Mouse (Mus musculus): Measurements from ENCODE around the gene Baiap2l1. TPM values are rescaled to one million over a fixed set of nuclear protein-coding genes. Genes with fewer than 3 reads are reported as not detected.

Baiap2l1 gene
- polyA plus RNA-seq, 1 experiment from 2014 or later = 1.5 TPM

DNA sequence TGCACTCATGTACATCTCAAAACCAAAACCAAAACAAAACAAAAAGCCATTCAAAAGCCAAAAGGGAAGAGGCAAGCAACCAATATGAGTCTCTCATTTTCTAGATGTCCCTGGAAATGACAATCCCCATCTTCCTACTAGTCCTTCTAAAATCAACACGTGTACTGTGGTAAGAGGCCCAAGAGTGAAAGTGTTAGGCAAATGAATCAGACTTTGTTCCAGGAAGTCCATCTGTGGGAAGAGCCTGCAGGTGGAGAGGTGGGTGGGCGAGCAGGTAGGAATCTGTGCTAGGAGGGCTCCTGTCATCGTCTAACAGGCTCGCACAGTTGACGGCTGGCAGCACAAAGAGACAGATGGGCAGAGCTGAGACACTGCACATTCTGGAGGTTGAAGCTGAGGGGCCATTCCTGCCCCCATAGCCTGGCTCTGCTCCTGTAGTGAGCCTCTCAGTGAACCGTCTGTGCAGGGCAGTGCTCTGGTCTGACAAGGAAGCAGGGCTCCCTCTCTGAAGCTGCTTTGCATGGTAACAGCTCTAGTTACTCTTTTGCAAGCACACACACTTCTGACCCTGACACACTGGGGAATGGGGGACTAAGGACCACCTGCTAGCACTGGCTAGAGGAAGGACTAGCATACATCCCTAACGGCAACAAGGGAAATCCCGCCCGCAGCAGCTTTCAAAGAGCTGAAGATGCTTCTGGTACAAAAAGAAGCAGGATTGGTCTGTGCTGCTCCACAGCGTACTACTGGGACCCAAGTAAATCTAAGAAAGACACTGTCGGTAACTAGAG lies 75.2 kb downstream of the Baiap2l1 start:
- 86% methylated on average over 11 of the region's 11 CpGs for WGBS
- Histone ChIP-seq H3K4me1 (no peaks in the 10 kb centered on the region), H3K9ac (replicated peaks) (no peak overlapping the region), H3K4me2 (no peak overlapping the region), H3K9me3 (replicated peaks) (no peaks in the 10 kb centered on the region), H3K27ac (replicated peaks) (no peak overlapping the region), H3K36me3 (no peaks in the 10 kb centered on the region), H3K27me3 (replicated peaks) (no peaks in the 10 kb centered on the region), H3K4me3 (replicated peaks) (no peak overlapping the region)
- ATAC-seq (ENCODE audit: low FRiP score) = no peak

DNA sequence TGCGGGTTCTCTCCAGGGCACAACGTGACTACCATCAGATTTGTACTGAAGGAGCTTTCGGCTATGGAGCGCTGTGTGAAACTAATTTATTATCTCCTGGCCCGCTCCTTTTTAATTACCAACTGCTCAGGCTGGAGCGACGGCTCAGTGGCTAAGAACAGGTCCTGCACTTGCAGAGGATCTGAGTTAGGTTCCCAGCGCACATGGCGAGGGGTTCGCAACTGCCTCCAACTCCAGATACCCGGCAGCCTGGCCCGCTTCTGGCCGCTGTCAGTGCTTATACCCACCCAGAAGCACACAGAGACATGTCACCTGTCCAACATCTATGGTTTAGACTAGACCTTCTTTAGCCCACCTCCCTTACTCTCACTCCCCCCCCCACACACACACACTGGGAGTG lies 78.0 kb downstream of the Baiap2l1 start:
- no peak overlapping the region for H3K9ac ChIP-seq (replicated peaks)
- H3K4me1 ChIP-seq = 0 out of 2 replicates have a peak, but pooled peaks cover 2% of the 10 kb centered on the region
- no peak overlapping the region for H3K27ac ChIP-seq (replicated peaks)
- H3K27me3 ChIP-seq (replicated peaks) = no peaks in the 10 kb centered on the region
- no peaks in the 10 kb centered on the region for H3K9me3 ChIP-seq (replicated peaks)
- no peak overlapping the region for H3K4me3 ChIP-seq (replicated peaks)
- 86% methylated on average over 13 of the region's 13 CpGs for WGBS
- no peak for ATAC-seq (ENCODE audit: low FRiP score)
- H3K4me2 ChIP-seq = no peak overlapping the region
- no peaks in the 10 kb centered on the region for H3K36me3 ChIP-seq

DNA sequence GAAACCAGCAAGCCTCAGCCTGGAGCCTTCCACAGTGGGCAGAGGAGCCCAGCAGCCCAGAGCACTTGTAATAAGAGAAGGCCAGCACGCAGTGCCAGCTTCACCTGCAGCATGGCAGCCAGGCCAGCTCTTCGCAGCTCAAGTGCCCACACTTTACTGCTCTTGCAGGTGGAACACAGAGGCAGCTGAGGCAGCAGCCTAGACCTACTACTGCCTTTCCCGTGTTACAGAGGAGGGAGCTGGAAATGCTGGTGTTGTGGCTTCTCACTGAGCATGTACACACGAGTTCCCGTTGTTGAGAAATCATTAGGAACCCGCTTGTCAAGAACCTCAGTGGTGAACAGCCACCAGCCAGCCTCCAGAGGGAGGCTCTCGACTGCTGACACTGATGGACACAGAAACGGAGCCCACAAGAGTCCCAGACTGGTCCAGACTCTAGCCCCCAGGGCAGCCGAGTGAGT lies 78.8 kb downstream of the Baiap2l1 start:
- Histone ChIP-seq H3K36me3 (no peaks in the 10 kb centered on the region), H3K4me3 (replicated peaks) (no peak overlapping the region), H3K4me2 (no peak overlapping the region), H3K27me3 (replicated peaks) (no peaks in the 10 kb centered on the region), H3K9ac (replicated peaks) (no peak overlapping the region), H3K27ac (replicated peaks) (no peak overlapping the region), H3K4me1 (0 out of 2 replicates have a peak, but pooled peaks cover 6% of the 10 kb centered on the region), H3K9me3 (replicated peaks) (no peaks in the 10 kb centered on the region)
- ATAC-seq (ENCODE audit: low FRiP score) = no peak
- 84% methylated on average over 9 of the region's 9 CpGs for WGBS

DNA sequence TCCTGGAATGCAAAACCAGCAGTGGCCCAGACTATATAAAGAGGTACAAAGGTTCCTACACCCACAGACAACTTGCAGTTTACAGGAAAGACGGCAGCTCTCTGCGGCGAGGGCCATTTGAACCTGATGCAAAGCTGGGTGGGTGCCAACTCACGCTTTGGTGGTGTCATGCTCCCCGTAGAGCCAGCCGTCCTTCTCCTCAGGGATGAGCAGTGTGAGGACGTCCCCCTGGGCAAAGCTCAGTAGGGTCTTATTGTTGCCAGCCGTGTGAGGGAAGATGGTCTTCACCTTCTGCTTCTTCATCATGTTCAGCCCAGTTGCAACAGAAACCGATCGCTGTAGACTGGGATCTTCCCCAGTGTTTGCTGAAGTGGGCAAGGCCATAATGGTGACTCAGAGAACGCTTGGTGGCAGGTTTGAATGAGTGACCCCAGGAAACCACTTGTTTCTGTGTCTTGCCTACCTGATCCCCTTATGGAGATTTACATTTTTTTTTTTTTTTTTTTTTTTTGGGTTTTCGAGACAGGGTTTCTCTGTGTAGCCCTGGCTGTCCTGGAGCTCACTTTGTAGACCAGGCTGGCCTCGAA lies 79.4 kb downstream of the Baiap2l1 start:
- no peak for ATAC-seq (ENCODE audit: low FRiP score)
- Histone ChIP-seq H3K4me1 (0 out of 2 replicates have a peak, but pooled peaks cover 6% of the 10 kb centered on the region), H3K9ac (replicated peaks) (no peak overlapping the region), H3K4me2 (no peak overlapping the region), H3K9me3 (replicated peaks) (no peaks in the 10 kb centered on the region), H3K27ac (replicated peaks) (no peak overlapping the region), H3K27me3 (replicated peaks) (no peaks in the 10 kb centered on the region), H3K4me3 (replicated peaks) (no peak overlapping the region), H3K36me3 (no peaks in the 10 kb centered on the region)
- 89% methylated on average over 12 of the region's 13 CpGs for WGBS

DNA sequence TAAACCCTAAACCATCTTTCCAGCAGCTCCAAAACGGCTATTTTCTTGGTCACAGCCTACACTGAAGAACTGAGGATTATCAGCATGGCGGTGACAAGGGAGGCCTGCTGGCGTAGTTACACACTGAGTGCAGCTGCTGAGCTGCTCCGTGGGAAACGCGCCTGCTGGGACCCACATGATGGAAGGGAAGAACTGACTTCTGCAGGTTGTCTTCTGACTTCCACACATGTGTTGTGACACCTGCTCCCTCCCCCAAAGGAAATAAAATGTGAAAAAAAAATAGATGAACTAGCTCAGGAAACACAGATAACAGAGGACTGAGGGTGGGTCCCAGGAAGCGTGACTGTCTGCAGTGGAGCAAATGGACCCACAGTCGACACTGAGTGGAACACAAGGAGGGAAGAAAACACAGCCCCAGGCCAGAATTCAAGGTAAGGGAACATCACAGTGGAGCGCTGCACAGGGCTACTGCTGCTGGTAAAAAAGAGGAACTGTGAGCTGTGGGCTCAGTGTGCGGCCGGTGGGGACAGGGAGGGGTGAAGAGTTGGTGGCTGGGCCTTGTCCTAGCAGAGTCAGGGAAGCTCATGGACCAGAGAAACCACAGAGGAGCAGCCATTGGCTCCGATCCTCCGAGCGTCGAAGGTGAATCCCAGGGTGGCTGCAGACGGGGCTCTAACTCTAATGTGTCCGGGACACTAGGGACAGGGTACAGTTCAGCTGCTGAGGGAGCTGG lies 80.8 kb downstream of the Baiap2l1 start:
- H3K9me3 ChIP-seq (replicated peaks) = no peaks in the 10 kb centered on the region
- H3K4me1 ChIP-seq = 0 out of 2 replicates have a peak, but pooled peaks cover 6% of the 10 kb centered on the region
- no peak overlapping the region for H3K9ac ChIP-seq (replicated peaks)
- no peaks in the 10 kb centered on the region for H3K27me3 ChIP-seq (replicated peaks)
- no peaks in the 10 kb centered on the region for H3K36me3 ChIP-seq
- WGBS = 77% methylated on average over 17 of the region's 17 CpGs
- H3K27ac ChIP-seq (replicated peaks) = no peak overlapping the region
- no peak overlapping the region for H3K4me2 ChIP-seq
- H3K4me3 ChIP-seq (replicated peaks) = no peak overlapping the region
- ATAC-seq (ENCODE audit: low FRiP score) = no peak

DNA sequence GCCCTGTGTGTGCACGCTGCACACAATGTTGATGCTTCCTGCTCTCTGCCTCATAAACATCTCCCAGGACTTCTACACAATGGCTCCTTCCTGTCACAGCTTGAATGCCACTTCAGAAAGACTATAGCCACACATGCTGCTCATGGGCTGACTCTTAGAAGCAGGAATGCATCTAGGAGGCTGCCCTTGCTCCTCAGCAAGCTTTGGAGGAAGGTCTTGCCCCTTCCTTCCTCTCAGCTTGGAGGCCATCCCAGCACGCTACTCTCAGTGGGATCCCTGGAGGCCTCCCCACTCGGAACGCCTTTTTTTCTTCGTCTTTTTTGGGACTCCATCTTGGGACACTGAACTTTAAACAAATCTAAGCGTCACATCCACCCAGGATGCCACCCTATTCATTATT lies 83.0 kb downstream of the Baiap2l1 start:
- Histone ChIP-seq H3K36me3 (no peaks in the 10 kb centered on the region), H3K27me3 (replicated peaks) (no peaks in the 10 kb centered on the region), H3K9me3 (replicated peaks) (no peaks in the 10 kb centered on the region), H3K9ac (replicated peaks) (no peak overlapping the region), H3K4me2 (no peak overlapping the region), H3K4me3 (replicated peaks) (no peak overlapping the region), H3K27ac (replicated peaks) (no peak overlapping the region), H3K4me1 (0 out of 2 replicates have a peak, but pooled peaks cover 6% of the 10 kb centered on the region)
- WGBS = 54% methylated on average over 6 of the region's 6 CpGs
- no peak for ATAC-seq (ENCODE audit: low FRiP score)

DNA sequence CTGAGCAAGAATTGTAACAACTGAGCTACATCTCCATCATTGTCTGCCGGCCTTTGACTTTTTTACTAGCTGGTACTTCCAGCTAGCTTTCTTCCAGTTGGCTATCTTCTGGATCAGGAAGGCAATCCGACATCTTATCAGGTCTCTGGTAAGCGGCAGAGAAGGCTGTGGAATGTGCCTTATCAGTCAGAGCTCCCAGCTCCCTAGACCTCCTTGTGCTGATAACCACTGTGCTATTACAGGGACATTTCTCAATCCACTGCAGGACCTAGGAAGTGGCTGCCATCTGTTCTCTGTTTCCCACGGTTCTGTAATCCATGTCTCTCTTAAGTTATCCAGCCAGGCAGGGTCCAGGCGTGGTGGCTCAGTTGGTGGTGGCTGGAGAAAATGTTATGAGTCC lies 86.1 kb downstream of the Baiap2l1 start:
- no peaks in the 10 kb centered on the region for H3K9me3 ChIP-seq (replicated peaks)
- no peaks in the 10 kb centered on the region for H3K27me3 ChIP-seq (replicated peaks)
- H3K4me1 ChIP-seq = 0 out of 2 replicates have a peak, but pooled peaks cover 6% of the 10 kb centered on the region
- 82% methylated on average over 5 of the region's 5 CpGs for WGBS
- no peak overlapping the region for H3K4me2 ChIP-seq
- peaks cover 3% of the 10 kb centered on the region; the same call in 1 of the 2 replicates for H3K36me3 ChIP-seq
- no peak for ATAC-seq (ENCODE audit: low FRiP score)
- no peak overlapping the region for H3K27ac ChIP-seq (replicated peaks)
- no peak overlapping the region for H3K9ac ChIP-seq (replicated peaks)
- H3K4me3 ChIP-seq (replicated peaks) = no peak overlapping the region

DNA sequence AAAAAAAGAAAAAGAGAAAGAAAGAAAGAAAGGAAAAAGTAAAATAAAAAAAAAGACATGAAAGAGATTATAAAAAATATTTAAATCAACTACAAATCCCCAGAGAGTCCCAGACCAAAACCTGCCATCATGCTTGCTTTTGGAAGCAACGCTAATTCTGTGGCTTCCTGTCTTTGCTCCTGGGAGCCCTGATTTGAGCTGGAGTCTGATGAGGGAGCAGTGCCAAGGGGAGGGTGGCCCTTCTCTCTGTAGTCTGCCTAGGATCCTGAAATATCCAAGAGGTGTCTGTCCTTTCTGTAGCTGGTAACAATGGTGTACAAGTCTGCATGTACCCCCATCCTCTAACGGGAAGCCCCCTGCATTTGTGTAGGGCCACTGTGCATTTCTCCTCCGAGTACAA lies 86.8 kb downstream of the Baiap2l1 start:
- 78% methylated on average over 3 of the region's 3 CpGs for WGBS
- Histone ChIP-seq H3K27ac (replicated peaks) (no peak overlapping the region), H3K4me2 (no peak overlapping the region), H3K4me1 (0 out of 2 replicates have a peak, but pooled peaks cover 6% of the 10 kb centered on the region), H3K9me3 (replicated peaks) (no peaks in the 10 kb centered on the region), H3K36me3 (peaks cover 9% of the 10 kb centered on the region), H3K27me3 (replicated peaks) (no peaks in the 10 kb centered on the region), H3K9ac (replicated peaks) (no peak overlapping the region), H3K4me3 (replicated peaks) (no peak overlapping the region)
- ATAC-seq (ENCODE audit: low FRiP score) = no peak

DNA sequence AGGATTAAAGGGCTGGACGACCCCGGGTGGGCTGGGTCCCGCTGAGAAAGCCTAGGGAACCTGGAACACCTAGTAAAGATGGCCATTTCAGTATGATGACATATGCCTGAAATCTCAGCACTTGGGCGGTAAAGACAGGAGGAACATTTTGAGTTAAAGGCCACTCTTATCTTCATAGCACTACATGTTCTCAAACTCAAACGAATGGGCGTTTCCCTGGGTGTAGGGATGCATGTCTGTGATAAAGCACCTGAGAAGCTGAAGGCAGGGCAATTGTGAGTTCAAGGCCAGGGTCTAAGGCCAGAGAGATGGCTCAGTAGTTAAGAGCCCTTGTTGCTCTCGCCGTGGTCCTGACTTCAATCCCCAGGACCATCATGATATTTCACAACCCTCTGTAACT lies 87.5 kb downstream of the Baiap2l1 start:
- no peak overlapping the region for H3K4me2 ChIP-seq
- ATAC-seq (ENCODE audit: low FRiP score) = no peak
- no peaks in the 10 kb centered on the region for H3K9me3 ChIP-seq (replicated peaks)
- 97% methylated on average over 8 of the region's 8 CpGs for WGBS
- H3K27me3 ChIP-seq (replicated peaks) = no peaks in the 10 kb centered on the region
- no peak overlapping the region for H3K4me3 ChIP-seq (replicated peaks)
- H3K4me1 ChIP-seq = 0 out of 2 replicates have a peak, but pooled peaks cover 6% of the 10 kb centered on the region
- H3K9ac ChIP-seq (replicated peaks) = no peak overlapping the region
- peaks cover 14% of the 10 kb centered on the region for H3K36me3 ChIP-seq
- no peak overlapping the region for H3K27ac ChIP-seq (replicated peaks)

DNA sequence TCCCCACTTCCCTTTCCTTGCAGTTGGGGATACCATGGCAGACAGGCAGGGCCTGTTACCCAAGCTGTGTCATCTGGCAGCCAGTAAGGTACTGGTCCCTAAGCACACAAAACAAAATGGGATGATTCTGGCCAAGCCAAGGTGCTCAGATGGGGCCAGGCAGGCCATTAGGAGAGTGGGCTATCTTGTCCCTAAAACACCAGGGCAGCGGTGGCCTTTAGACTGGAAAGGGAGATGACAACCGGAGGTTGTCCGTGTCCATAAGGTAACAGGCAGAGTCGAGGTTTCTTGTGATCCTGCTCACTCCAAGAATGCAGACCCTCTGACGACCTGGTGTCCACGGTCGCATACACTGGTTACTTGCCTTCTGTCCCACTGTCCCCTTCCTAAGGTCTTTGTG lies 88.0 kb downstream of the Baiap2l1 start:
- H3K9ac ChIP-seq (replicated peaks) = no peak overlapping the region
- 96% methylated on average over 7 of the region's 7 CpGs for WGBS
- H3K4me3 ChIP-seq (replicated peaks) = no peak overlapping the region
- H3K4me2 ChIP-seq = no peak overlapping the region
- no peak overlapping the region for H3K27ac ChIP-seq (replicated peaks)
- H3K36me3 ChIP-seq = peaks cover 17% of the 10 kb centered on the region
- no peaks in the 10 kb centered on the region for H3K27me3 ChIP-seq (replicated peaks)
- 0 out of 2 replicates have a peak, but pooled peaks cover 4% of the 10 kb centered on the region for H3K4me1 ChIP-seq
- ATAC-seq (ENCODE audit: low FRiP score) = no peak
- H3K9me3 ChIP-seq (replicated peaks) = no peaks in the 10 kb centered on the region

DNA sequence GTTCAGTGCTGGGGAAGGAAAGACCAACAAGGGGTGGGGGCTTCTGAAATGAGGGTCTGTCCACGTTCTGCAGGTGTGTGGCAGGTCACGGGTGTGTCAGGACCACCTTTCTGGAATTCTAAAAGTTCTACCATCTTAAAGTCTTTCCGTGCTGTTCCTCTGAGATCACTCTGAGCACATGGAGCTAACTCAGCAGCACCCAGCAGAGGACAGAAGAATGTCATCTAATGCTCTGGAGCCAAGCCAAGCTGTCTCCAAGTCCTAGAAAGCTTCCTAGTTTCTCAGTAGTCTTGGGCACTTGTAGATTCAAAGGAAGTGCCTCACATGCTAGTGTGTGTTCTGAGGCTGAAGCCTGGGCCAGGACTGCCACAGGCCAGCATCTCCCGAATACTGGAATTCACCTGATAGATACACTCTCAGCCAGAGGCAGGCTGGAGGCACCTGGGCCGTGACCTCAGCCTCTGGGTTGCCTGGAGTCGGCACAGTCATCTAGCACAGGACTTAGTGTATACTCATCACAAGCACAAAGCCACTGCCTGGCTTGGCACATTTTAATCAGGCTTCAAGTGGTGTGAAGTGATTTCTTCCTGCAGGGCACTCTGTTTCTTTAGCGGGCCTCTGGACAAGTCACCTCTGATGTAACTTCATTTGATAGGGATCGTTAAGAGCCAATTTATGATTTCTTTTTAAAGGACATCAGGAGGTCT lies 90.2 kb downstream of the Baiap2l1 start:
- Histone ChIP-seq H3K27ac (replicated peaks) (no peak overlapping the region; the same call in 1 of the 2 replicates), H3K27me3 (replicated peaks) (no peaks in the 10 kb centered on the region), H3K9ac (replicated peaks) (no peak overlapping the region), H3K4me1 (no peaks in the 10 kb centered on the region), H3K36me3 (peaks cover 25% of the 10 kb centered on the region), H3K4me3 (replicated peaks) (no peak overlapping the region), H3K9me3 (replicated peaks) (no peaks in the 10 kb centered on the region), H3K4me2 (no peak overlapping the region)
- WGBS = 72% methylated on average over 8 of the region's 8 CpGs
- no peak for ATAC-seq (ENCODE audit: low FRiP score)
